Mouse (Mus musculus): Measurements from ENCODE around the gene Clec2l. TPM values are rescaled to one million over a fixed set of nuclear protein-coding genes. Genes with fewer than 3 reads are reported as not detected.

Clec2l gene
- under 1 TPM in 2 of 4 experiments, not detected in 2; 0.22 to 0.27 TPM for total RNA-seq (2022)

DNA sequence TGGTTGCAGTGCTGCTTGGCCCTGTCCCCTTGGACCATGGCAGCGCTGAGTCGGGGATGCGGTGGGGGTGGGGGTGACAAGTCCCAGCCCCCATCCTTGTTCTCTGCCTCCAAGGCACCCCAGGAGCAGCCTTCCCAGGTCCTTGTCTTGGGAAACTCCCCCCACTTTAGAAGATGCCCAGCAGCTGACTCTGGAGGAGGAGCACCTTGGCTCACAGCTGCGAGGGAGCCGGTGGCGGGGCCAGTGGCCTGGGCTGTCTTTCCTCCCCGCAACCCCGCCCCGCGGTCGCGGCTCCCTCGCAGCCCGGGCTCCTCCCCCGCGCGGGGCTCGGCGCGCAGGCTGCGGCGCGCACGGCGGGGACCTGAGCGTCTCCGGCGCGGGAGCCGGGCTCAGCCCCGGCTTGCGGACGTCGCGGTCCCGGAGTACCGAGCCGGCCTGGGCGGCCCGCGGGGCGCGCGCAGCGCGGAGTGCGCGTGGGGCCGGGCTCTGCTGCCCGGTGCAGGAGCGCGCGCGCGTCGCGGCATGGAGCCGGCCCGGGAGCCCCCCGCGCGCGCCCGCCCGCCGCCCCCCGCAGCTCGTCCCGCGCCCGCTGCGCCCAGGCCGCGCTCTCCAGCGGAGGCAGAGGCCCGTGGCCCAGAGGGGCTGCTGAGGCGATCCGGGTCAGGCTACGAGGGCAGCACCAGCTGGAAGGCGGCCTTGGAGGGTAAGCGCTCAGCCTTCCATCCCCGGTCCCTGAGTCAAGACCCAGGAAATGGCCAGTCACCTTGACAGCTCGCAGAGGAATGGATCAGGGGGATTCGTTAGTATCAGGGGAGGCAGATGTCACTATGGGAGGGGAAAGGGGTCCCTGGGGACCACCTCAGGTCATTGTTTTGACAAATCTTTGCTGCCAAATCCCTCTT is at the start of gene Clec2l:
Clec2l (plus strand) TSS at position 356 of the 902 bp plus-strand sequence.
- DNase-seq (ENCODE audit: low spot score in 2 of 2): no peak

DNA sequence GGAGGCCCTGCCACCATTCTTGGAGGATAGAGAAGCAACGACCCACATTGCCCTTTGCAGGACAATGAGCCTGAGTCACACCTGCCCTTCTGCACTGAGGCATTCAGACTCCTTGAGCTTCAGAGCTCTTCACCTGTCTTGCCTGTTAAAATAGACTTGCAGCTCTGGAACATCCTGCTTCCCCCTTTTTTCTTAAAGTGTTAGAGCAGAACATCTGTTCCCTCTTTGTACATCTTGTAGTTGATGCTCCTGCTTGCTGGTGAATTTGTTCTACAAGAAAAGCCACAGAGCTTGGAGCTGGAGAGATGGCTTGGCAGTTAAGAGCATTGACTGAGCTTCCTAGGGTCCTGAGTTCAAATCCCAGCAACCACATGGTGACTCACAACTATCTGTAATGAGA is 40.5 kb upstream of the Clec2l start:
- no peak for DNase-seq (ENCODE audit: low spot score in 2 of 2)

DNA sequence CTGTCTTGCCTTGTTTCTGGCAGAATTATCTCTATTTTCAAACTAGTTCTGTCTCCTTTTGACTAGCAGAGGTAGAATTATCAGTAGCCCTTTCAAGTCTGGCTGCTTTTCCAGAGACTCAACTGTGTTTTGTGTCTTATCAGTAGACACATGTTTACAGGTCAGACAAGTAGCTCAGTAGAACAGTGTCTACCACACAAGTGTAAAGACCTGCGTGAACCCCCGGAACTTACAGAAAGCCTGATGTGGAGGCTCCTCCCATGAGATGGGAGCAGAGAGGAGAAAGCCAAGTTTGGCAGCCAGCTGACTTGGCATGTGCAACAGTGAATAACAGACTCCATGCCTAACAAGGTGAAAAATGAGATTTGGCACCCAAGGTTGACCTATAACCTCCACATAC is 39.4 kb upstream of the Clec2l start:
- DNase-seq (ENCODE audit: low spot score in 2 of 2): no peak

DNA sequence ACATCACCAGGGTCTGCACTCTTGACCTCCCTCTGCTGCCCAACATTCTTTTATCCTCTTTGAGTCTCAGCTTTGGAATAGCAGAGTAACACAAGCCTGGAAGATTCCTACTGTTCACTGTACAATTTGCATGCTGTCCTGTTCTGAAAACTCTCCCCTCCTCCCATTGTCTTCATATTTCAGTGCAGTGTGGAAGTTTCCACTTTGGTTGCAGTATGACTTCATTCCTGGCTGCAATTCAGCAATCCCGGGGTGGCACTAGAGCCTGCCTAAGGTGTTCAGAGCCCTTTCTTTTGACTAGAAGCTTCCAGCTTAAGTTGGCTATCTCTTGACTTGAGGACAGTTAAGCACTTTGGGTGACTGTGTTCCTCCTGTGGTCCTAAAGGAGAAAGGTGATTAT is 38.4 kb upstream of the Clec2l start:
- no peak for DNase-seq (ENCODE audit: low spot score in 2 of 2)

DNA sequence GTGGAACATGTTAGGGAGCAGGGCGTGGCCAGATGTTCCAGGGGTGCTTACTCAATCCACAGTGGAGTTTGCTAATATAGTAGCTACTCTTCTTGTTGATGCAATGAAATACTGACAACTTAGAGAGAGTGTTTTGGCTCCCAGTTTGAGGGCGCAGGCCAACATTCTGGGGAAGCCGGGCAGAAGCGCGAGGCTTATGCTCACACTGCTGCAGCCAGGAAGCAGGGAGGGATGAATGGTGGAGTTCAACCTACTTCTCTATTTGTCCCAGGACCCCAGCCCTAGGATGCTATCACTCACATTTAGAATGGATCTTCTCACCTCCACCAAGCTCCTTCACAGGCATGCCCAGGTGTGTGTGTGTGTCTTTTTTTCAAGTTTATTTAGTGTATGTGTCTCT is 36.8 kb upstream of the Clec2l start:
- DNase-seq (ENCODE audit: low spot score in 2 of 2): peak in 1 of 2 experiments; percentile 1

DNA sequence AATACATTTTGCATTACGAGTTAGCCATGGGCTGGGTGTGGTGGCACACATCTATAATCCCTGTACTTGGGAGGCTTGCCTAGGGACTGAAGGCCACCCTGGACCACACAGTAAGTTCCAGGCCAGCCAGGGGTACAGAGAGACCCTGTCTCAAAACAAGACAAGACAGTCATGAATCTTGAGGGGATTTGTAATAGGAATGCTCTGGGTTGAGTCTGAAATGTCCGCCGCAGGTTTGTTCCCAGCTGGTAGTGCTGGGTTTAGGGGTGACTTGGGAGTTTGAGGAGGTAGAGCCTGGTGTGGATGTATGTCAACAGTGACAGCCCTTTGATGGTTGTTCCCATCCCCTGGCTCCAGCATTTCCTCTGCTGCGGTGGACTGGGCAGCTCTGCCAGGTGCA is 35.8 kb upstream of the Clec2l start:
- DNase-seq (ENCODE audit: low spot score in 2 of 2): no peak

DNA sequence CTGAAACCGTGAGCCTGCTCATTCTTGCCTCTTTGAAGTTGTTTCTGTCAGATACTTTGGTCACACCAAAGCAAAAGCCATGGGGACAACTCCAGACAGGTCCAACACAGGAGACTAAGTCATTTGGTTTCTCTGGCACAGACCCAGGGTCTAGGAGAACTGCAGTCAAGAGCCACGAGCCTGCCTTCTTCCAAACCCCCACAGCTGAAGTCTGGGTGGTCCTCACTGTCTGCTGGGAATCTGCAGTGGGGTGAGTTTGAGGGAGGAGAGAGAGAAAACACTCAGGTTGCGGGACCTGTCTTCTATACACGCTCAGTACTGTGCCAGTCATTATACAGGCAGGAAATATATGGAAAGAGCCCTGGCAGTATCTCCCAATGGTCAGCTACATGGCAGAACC is 35.4 kb upstream of the Clec2l start:
- peak in 1 of 2 experiments; percentile 0 for DNase-seq (ENCODE audit: low spot score in 2 of 2)

DNA sequence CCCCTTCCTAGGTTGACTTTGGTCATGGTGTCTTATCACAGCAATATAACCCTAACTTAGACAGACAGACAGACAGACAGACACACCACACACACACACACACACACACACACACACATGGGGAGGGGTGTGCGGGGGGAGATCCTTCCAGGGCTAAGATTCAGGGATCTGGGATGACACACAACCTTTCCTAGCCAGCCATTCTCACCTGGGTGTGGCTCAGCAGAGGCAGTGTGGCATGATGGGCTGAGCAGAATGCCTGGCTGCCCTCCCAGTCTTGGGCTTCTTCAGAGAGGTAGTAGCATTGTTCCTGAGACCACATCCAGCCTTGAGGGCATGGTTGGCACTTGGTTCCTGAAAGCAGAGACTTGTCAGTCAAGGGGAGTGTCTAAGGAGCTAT is 33.3 kb upstream of the Clec2l start:
- peak in 1 of 2 experiments; percentile 1 for DNase-seq (ENCODE audit: low spot score in 2 of 2)

DNA sequence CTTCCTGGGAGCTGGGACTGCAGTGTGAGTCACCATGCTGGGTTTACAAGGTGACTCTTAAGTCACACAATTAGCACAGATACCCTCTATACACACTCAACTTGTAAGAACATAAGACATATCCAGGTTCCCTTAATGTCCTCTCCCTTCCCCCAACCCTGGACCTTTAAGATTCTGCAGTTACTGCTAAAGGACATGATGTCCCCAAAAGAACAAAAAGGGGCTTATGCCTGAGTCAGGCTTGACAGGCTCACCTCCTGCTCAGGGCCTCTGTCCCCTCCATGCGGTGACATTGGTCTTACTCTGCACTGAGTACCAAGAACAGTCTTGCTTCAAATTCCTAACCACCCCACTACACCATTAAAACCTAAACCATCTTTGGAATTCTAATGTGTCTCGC is 30.0 kb upstream of the Clec2l start:
- no peak for DNase-seq (ENCODE audit: low spot score in 2 of 2)

DNA sequence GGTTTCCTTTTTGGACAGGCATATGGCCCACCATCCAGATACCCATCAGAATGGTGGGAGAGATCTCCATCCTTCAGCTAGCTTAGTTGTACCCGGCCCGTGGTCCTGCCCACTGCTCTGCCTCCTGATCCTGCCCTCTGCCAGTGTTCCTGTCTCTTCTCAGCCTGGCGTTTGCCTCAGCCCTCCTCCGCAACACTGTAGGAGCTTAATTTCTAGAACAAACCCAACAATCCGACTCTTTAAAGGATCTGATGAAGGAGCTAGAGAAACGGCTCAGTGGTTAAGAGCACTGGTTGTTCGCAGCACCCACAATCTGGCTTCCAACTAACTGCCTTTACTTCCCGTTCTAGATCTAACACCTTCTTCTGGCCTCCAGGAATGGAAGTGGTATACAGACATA is 28.4 kb upstream of the Clec2l start:
- no peak for DNase-seq (ENCODE audit: low spot score in 2 of 2)

DNA sequence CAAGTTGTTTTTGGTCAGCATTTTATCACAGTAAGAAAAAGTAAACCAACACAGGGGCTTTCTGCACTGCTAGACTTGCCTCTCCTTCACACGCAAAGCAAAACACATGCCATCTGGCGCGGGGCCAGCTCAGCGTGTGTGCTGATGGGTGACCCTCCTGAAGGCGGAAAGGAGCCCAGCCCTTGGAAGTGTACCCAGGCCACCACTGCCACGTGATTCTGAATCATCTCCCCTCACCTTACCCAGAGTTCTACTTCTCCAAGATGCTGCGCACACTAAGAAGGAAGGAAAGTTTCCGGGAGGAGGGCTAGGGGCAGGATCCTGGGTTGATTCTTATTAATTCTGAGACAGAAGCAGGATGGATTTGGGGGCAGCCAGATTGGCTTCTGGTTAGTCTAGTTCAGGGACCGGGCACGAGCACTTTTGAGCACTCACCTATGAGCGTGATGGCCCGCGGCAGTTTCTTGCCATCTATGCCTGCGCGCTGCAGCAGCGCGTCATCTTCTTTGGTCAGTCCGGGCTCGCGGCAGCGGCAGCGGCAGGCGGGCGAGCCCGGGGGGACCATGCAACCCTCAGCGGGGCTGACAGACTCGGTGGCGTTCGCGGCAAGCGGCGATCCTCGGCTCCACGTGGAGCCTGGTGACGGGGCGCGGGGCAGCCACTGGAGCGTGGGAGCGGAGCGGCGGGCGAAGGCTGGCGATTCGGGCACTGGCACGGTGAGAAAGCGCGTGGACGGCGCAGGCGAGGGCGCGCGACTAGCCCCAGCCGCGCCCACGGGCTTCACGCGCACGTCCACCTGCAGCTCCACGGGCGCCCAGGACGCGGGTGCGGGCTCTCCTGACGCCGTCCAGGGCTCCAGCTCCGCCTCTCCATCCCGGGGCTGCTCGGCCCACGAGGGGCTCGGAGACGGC is 26.7 kb upstream of the Clec2l start:
- peak in 1 of 2 experiments; percentile 20 for DNase-seq (ENCODE audit: low spot score in 2 of 2)

DNA sequence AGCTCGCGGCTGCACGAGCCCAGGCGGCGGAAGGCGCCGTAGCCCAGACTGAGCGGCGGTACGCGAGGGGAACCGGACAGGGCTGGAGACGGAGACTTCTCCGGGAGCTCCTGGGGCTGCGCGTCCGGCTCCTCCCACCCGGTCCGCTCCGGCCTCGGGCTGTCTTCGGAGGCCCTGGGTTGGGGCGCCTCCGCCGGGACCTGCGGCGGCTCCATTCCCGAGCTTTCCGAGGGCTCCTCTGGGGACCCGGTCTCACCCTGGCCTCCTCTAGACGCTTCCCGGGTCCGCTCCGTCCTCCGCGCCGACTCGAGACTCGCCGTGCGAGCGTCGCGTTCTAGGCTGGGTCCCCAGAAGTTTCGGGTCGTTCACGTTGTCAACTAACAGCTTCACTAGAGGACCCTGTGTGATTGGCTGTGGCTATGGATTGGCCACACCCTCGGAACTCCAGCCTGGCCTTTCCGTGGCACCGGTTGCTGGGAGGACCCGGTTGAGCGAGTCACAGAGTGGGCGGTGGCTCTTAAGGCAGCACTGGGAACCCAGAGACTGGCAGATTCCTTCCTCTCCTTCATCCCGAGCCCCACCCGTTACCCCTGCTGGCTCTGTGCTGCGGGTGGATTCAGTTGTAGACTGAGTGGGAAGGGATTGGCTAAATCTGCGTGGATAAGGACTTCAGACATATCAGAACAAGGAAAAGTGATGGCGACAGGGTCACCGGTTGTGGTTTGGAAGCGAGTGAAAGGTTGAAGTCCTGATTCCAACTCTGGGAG is 25.8 kb upstream of the Clec2l start, which contains the start of gene Klrg2:
Klrg2 (minus strand) TSS at position 391 of the 767 bp plus-strand sequence.
- DNase-seq (ENCODE audit: low spot score in 2 of 2): peak in 1 of 2 experiments; percentile 41

DNA sequence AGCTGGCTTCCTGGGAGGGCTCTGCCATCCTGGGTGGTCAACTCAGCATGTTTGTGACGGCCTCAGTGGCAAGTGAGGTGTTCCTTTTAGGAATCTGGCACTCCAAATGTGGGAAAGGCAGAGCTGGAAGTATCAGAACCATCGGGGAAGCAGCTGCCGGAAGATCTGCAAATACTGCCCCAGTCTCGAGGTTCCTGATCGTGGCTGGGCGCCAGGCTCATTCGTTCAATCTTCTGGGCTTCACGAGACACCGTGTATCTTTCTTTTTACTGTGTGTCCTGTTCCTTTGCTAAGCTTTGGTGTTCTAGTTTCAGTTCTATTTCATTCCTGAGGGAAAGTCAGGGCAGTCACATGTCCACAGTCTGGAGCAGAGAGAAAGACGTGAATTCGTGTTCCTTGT is 22.5 kb upstream of the Clec2l start:
- DNase-seq (ENCODE audit: low spot score in 2 of 2): no peak

DNA sequence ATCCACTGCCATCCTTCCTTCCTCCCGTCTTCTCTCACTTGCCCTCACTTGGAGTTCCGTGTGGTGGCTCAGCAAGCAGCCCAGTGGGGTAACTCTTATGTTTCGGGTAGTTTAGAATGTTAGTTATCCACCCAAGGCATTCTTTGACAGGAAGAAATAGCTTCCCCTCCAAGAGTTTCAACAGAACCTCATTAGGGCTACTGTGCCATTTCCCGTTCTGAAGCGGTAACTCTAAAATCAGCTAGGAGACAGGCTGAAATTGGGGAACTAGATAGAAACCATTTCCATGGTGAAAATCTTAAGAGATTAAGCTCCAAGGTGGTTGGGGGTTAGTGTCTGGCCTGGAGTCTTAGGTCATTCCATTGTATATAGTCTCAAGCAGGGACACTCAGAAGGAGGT is 21.6 kb upstream of the Clec2l start:
- DNase-seq (ENCODE audit: low spot score in 2 of 2): no peak

DNA sequence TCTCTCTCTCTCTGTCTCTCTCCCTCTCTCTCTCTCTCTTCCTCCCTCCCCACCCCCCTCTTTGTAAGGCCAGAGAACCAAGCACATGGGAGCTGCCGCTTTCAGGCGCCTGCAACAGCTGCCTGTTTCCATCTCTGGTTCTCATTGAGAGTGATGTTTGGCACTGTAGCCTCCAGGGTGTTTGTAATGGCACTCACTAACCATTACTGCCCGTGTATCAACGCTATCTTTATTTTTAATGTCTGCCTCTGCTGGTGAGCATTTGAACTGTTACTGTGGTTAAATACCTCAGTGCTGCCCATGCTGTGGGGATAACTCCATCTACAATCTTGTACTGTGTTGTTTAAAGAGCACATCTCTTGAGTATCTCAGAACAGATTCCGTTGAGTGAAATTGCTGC is 21.2 kb upstream of the Clec2l start:
- DNase-seq (ENCODE audit: low spot score in 2 of 2): no peak

DNA sequence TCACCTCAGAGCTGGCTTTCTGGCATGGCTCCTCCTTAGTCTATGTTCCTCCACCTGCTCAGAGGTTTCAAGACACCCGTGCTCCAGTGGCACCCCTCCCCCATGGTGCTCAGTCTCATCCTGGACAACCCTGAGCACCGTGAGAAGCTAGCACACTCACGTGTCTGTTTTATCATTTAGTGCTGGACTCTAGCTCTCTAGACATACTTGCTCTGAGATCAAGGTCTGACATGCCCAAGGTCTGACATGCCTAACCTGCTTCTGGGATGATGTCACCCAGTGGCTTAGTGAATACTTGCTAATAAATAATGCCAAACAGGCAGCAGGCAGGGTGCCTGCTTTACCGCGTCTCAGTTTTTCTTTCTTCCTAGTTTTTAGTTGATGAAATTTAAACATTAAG is 20.3 kb upstream of the Clec2l start:
- no peak for DNase-seq (ENCODE audit: low spot score in 2 of 2)

DNA sequence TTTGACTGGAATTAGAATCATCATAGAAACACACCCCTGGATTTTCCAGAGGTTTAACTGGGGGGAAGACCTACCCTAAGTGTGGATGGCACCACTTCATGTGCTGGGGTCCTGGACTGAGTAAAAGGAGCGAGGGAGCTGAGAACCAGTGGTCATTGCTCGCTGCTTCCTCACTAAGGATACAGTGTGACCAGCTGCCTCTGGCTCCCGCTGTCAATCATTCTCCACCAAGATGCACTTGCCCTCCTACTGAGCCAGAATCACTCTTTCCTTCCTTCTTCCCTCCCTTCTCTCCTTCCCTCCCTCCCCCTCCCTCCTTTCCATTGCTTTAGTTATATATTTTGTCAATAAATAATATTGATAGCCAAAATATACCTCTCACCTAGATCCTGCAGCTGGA is 19.8 kb upstream of the Clec2l start:
- no peak for DNase-seq (ENCODE audit: low spot score in 2 of 2)

DNA sequence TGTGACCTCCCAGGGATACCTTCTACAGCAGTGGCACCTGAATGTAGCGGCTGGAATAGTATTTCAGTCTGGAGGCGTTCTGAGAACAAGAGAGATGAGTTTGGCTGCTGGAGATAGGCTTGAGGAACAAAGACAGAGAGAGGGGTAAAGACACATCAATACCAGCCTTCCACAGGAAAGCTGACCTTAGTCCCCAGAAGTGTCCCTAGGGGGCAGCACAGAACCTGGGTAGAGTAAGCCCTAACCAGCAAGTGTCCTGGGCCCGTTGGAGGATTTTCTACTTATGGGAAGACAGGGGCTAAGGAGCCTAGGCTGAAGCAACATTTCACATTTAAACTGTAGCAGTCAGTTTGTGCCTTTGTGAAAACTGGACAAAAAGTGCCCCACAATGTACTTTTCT is 13.3 kb upstream of the Clec2l start:
- no peak for DNase-seq (ENCODE audit: low spot score in 2 of 2)

DNA sequence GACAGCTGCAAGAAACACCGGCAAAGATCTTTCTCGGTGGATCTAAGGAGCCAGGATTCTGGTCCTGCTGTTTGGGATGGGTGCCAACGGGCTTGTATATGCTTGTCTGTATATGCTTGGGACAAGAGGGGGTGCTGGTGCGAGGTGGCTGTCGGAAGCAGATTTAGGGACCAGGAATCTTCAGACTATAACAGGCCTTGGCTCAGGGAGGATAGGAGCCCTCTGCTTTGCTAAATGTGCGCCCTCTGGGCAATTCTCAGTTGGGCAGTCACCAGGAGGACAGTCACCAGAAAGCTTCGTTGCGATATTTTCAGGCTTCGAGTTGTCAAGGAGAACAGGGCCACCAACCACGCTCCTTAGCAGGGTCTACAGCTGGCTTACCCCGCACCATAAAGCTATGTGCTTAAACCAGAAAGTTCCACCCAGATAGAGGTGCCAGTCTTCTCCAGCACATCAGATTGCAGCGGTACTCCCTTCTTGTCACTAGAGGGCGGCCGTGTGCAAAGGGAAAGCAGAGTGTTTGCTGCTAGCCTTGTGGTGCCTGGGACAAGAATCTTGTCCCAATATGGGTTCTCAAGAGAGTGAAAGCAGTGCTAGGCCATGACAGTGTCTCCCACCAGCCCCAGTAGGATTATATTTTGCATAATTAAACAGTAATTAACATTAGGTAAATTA is 12.5 kb upstream of the Clec2l start:
- DNase-seq (ENCODE audit: low spot score in 2 of 2): peak; percentile 14 to 19

DNA sequence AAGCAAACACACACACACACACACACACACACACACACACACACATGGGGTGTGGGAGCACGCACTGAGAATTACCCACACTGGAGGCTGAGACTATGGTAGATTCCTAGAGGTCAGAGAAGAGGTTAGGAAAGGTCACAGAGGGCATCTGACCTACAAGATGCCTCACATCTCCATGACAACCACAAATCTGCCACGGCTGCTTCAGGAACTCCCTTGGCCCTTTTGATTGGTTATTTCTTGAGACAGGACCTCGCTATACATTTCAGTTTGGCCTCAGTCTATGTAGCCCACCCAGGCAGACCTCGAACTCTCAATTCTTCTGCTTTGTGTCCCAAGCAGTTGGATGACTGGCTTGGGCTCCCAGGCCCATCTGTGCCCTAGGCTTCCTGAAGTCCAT is 1.2 kb upstream of the Clec2l start:
- DNase-seq (ENCODE audit: low spot score in 2 of 2): no peak

DNA sequence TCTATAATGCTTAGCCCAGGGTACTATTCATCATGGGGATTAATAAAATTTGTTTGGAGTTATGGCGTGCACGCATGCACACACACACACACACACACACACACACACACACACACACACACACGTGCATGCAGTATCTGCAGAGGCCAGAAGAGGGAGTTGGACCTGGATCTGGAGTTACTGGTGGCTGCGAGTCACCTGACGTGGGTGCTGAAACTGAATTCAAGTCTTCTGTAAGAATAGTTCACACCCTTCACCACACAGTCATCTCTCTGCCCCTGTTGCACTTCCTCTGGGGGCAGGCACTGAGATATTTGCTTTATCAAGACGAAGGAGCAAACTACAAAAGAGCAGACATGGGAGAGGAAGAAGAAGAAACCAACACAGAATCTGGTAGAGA is 6.7 kb downstream of the Clec2l start:
- no peak for DNase-seq (ENCODE audit: low spot score in 2 of 2)
